In genomic region chr13:38625492-38626228, GRCm38 (mm10) we compare ENCODE assay signal across 9 mouse cellular contexts. TPM values are rescaled to one million over a fixed set of nuclear protein-coding genes. Genes with fewer than 3 reads are reported as not detected.
DNase-seq lines count a peak whose midpoint lies in the region; ATAC-seq and TF ChIP-seq lines count a peak whose summit lies in the region.
"Had no signal": no experiment of that assay in that cellular context is flagged by ENCODE, and none has a peak within 500 bp of the region (broad histone marks: within the 10 kb centered on the region; RNA-seq: fewer than 3 reads in every experiment).

No protein-coding gene starts in this region.

- H3K4me2 ChIP-seq in liver, embryonic 14.5 days (ENCODE audit: low read depth) = no peak overlapping the region
- H3K4me2 ChIP-seq: midbrain, embryonic 12.5 days had no signal

- no peaks in the 10 kb centered on the region for H3K27me3 ChIP-seq in liver, embryonic 14.5 days (ENCODE audit: control insufficient read depth, insufficient read depth, low read length)
- H3K27me3 ChIP-seq: midbrain, embryonic 12.5 days had no signal

- H3K9me3 ChIP-seq in liver, embryonic 14.5 days (ENCODE audit: control insufficient read depth, low read length) = no peaks in the 10 kb centered on the region
- H3K9me3 ChIP-seq: midbrain, embryonic 12.5 days had no signal

- H3K36me3 ChIP-seq in liver, embryonic 14.5 days (replicated peaks; ENCODE audit: control insufficient read depth, insufficient read depth, low read depth) = no peaks in the 10 kb centered on the region; the same call in 1 of the 2 replicates

- TF ChIP-seq CTCF in gastrocnemius, adult 2 months (IDR thresholded peaks at IDR 0.05) = peak; percentile 46
- peak; percentile 54 for TF ChIP-seq CTCF in liver, embryonic 14.5 days (IDR thresholded peaks at IDR 0.05; ENCODE audit: low read depth)

- no peak for DNase-seq in gastrocnemius, adult 2 months
- no peak for DNase-seq in gastrocnemius, adult 8-10 months (ENCODE audit: low spot score in 2 of 2)
- peak; percentile 42 to 52 for DNase-seq in right cerebral cortex, postnatal 10 days (ENCODE audit: low spot score in 2 of 2)
- no peak for DNase-seq in right cerebral cortex, postnatal 36 days (ENCODE audit: low spot score in 2 of 2)
- DNase-seq in liver, embryonic 14.5 days (ENCODE audit: low read depth in 3 of 3, low spot score in 3 of 3) = no peak
- DNase-seq in spleen, postnatal 14 days (ENCODE audit: low spot score in 2 of 2) = no peak
- no peak for DNase-seq in cerebellum, adult 11-12 months

- TF ChIP-seq EP300 in liver, embryonic 14.5 days (IDR thresholded peaks at IDR 0.05; ENCODE audit: low read depth) = no peak

- no peak overlapping the region for H3K27ac ChIP-seq in gastrocnemius, adult 2 months
- no peak overlapping the region; the same call in 1 of the 2 replicates for H3K27ac ChIP-seq in liver, embryonic 14.5 days
- H3K27ac ChIP-seq: midbrain, embryonic 12.5 days had no signal

- ATAC-seq in erythroid progenitor cell, adult 5-6 weeks (replicated peaks; ENCODE audit: low FRiP score, poor library complexity, severe bottlenecking) = 0 out of 2 replicates have a peak, but pooled peaks have one; percentile 33
- ATAC-seq in liver, embryonic 14.5 days (ENCODE audit: insufficient read depth) = no peak

- WGBS in liver, embryonic 14.5 days (ENCODE audit: insufficient replicate concordance) = 26% methylated on average over 5 of the region's 5 CpGs

- peaks cover 0 to 5% of the 10 kb centered on the region in 2 experiments; a peak in 2 of 4 replicates for H3K4me1 ChIP-seq in liver, embryonic 14.5 days (replicated peaks; ENCODE audit: control insufficient read depth in 2 of 2, insufficient read depth in 2 of 2, low read length in 1 of 2)
- H3K4me1 ChIP-seq: midbrain, embryonic 12.5 days had no signal

- no peak overlapping the region for H3K4me3 ChIP-seq in gastrocnemius, adult 2 months
- no peak overlapping the region for H3K4me3 ChIP-seq in liver, embryonic 14.5 days (ENCODE audit: insufficient read depth in 1 of 2, low read depth in 2 of 2, low read length in 2 of 2)
- H3K4me3 ChIP-seq: midbrain, embryonic 12.5 days had no signal

- peak overlapping the region; percentile 13; the same call in 1 of the 2 replicates for H3K9ac ChIP-seq in liver, embryonic 14.5 days (replicated peaks)
- H3K9ac ChIP-seq: midbrain, embryonic 12.5 days had no signal

- intact Hi-C loops in gastrocnemius, adult 2 months (cut with DNase I) = loop anchor here (10.0 kb wide), 1 partner anchor 561 kb away; no protein-coding TSS in a partner anchor

RNA-seq across cellular contexts. Expression of gene Bloc1s5, which starts 9.2 kb away (rescaled TPM):
- total RNA-seq in gastrocnemius, adult 2 months (2021) = 1 to 10 TPM; 4.9 to 5.4 TPM
- total RNA-seq in gastrocnemius, adult 8-10 months (2022) = 1 to 10 TPM; 6.0 to 7.3 (median 6.5) TPM
- 2.9 and 4.6 TPM in 2 replicates for total RNA-seq in erythroid progenitor cell, adult 5-6 weeks (2015; ENCODE audit: low replicate concordance)
- total RNA-seq in erythroid progenitor cell, adult 5-6 weeks (2017; ENCODE audit: low replicate concordance) = 4.5 and 7.0 TPM in 2 replicates
- 2.2 and 3.6 TPM in 2 replicates for polyA plus RNA-seq in liver, embryonic 14.5 days (2012; rRNA removed)
- 10.4 and 12.2 TPM in 2 replicates for polyA plus RNA-seq in liver, embryonic 14.5 days (2014; fragmentation: Nextera tagmentation; extraction: Ambion mirVana)

RNA-seq across cellular contexts. Expression of gene Eef1e1, which starts 33.2 kb away (rescaled TPM):
- total RNA-seq in gastrocnemius, adult 2 months (2021) = 10 to 100 TPM; 14.1 to 15.8 TPM
- 10 to 100 TPM; 12.5 to 19.0 (median 16.5) TPM for total RNA-seq in gastrocnemius, adult 8-10 months (2022)
- 12.6 and 16.2 TPM in 2 replicates for total RNA-seq in erythroid progenitor cell, adult 5-6 weeks (2015; ENCODE audit: low replicate concordance)
- total RNA-seq in erythroid progenitor cell, adult 5-6 weeks (2017; ENCODE audit: low replicate concordance) = 16.3 and 17.1 TPM in 2 replicates
- 14.2 and 20.3 TPM in 2 replicates for polyA plus RNA-seq in liver, embryonic 14.5 days (2012; rRNA removed)
- 51.8 and 52.1 TPM in 2 replicates for polyA plus RNA-seq in liver, embryonic 14.5 days (2014; fragmentation: Nextera tagmentation; extraction: Ambion mirVana)

Comparison
In these comparisons a context has a peak if more than half of its experiments do, and no peak if none do; other contexts are left out.
1. DNase-seq: peak in right cerebral cortex, postnatal 10 days (2 of 2); none in gastrocnemius, adult 2 months (single experiment), gastrocnemius, adult 8-10 months (0 of 2), right cerebral cortex, postnatal 36 days (0 of 2), liver, embryonic 14.5 days (0 of 3), spleen, postnatal 14 days (0 of 2) and cerebellum, adult 11-12 months (single experiment).